Mouse (Mus musculus) ES-Bruce4 (cell line): ENCODE data around the gene H2-DMa.

Experiments
- CTCF ChIP-seq: IDR thresholded peaks from one replicate; pipeline ENCODE4 v1.8.1; 2011; ENCODE audit warnings: low read depth, low read length
- EP300 ChIP-seq: IDR thresholded peaks from 2 replicates; pipeline ENCODE4 v1.6.1; 2011; ENCODE audit warnings: low read depth, low read length; ENCODE audit not compliant: insufficient read depth
- POLR2A ChIP-seq: IDR thresholded peaks from one replicate; pipeline ENCODE4 v1.8.1; 2011; ENCODE audit warnings: low read length; ENCODE audit not compliant: insufficient read depth

- no peak for TF ChIP-seq POLR2A
- TF ChIP-seq CTCF = no peak
- TF ChIP-seq EP300 = no peak
Measured at GRCm38 (mm10) chr17:34174075-34174474, 54.7 kb downstream of the H2-DMa start.
